Mouse (Mus musculus) hindbrain, embryonic 11.5 days (tissue): ENCODE results near the gene Emilin1. TPM values are rescaled to one million over a fixed set of nuclear protein-coding genes. Genes with fewer than 3 reads are reported as not detected.

ENCODE experiments used
- ATAC-seq: fragments of 200-750 bp; cut with Nextera tagmentation; 2 replicates; pipeline ENCODE4 v1.8.0; 2017; ENCODE audit warnings: mild to moderate bottlenecking, moderate TSS enrichment, moderate library complexity; ENCODE audit not compliant: low FRiP score
- DNase-seq: peaks from one replicate; pipeline ENCODE4 v3.0.0-alpha.2; 2015; ENCODE audit warnings: low spot score
- H3K27ac ChIP-seq: fragments of 300-500 bp; sonication (generic); 2 replicates; pipeline ENCODE4 v1.5.1; 2014; ENCODE audit warnings: mild to moderate bottlenecking, low read depth, low read length
- H3K27me3 ChIP-seq: fragments of 300-500 bp; sonication (generic); 2 replicates; pipeline ENCODE4 v1.6.1; 2014; ENCODE audit warnings: mild to moderate bottlenecking, low read length, moderate library complexity, mixed read lengths; ENCODE audit not compliant: control insufficient read depth, insufficient read depth
- H3K36me3 ChIP-seq: fragments of 300-500 bp; sonication (generic); 2 replicates; pipeline ENCODE4 v1.6.1; 2014; ENCODE audit warnings: mild to moderate bottlenecking, low read length, moderate library complexity, mixed read lengths; ENCODE audit not compliant: control insufficient read depth, insufficient read depth
- H3K4me1 ChIP-seq: fragments of 300-500 bp; sonication (generic); replicated peaks from 2 replicates; pipeline ENCODE4 v1.6.1; 2014; ENCODE audit warnings: low read length, mixed read lengths; ENCODE audit not compliant: control insufficient read depth, insufficient read depth
- H3K4me2 ChIP-seq: fragments of 300-500 bp; sonication (generic); replicated peaks from 2 replicates; pipeline ENCODE4 v1.6.1; 2014; ENCODE audit warnings: mild to moderate bottlenecking, low read depth, low read length
- H3K4me3 ChIP-seq: fragments of 300-500 bp; sonication (generic); 2 replicates; pipeline ENCODE4 v1.5.1; 2014; ENCODE audit warnings: low read depth, low read length
- H3K9ac ChIP-seq: fragments of 300-500 bp; sonication (generic); 2 replicates; pipeline ENCODE4 v1.6.1; 2014; ENCODE audit warnings: low read depth, low read length
- H3K9me3 ChIP-seq: fragments of 300-500 bp; sonication (generic); 2 replicates; pipeline ENCODE4 v1.6.1; 2016; ENCODE audit warnings: low read length; ENCODE audit not compliant: control insufficient read depth
- WGBS: fragments of 180-500 bp; shearing (Covaris S2); extraction: QIAGEN DNeasy Blood & Tissue Kit; methylation state at CpG from one replicate; pipeline ENCODE4 v1.1.7; 2014; 5-methylcytosine and 5-hydroxymethylcytosine counted together
- polyA plus RNA-seq: library from polyadenylated mRNA; unstranded; fragments of >200 nt; fragmentation: Nextera tagmentation; extraction: Ambion mirVana; gene quantifications from 2 replicates; pipeline ENCODE4 v1.2.1, GENCODE M21; 2014

The Emilin1 gene
- polyA plus RNA-seq = 46.0 and 48.5 TPM in 2 replicates

GRCm38 (mm10) chr5:30913060-30913841 is at the start of gene Emilin1:
Emilin1 (plus strand) TSS chr5:30913402.
- Histone ChIP-seq H3K4me3 (peak within 1 kb of the TSS; percentile 28), H3K4me2 (peak within 1 kb of the TSS; percentile 24), H3K36me3 (no peaks in the 10 kb centered on the region), H3K27ac (peak within 1 kb of the TSS; percentile 84), H3K4me1 (peaks cover 2% of the 10 kb centered on the region; the same call in 1 of the 2 replicates), H3K9me3 (no peaks in the 10 kb centered on the region), H3K27me3 (no peaks in the 10 kb centered on the region), H3K9ac (peak within 1 kb of the TSS; percentile 49; the same call in 1 of the 2 replicates)
- DNase-seq (peak; percentile 73), ATAC-seq (peak; percentile 31; the same call in 1 of the 2 replicates)
- 25% methylated on average over 13 of the region's 13 CpGs for WGBS

GRCm38 (mm10) chr5:30863852-30864251 is 49.4 kb upstream of the Emilin1 start:
- Histone ChIP-seq H3K27ac (no peak overlapping the region), H3K4me1 (no peaks in the 10 kb centered on the region), H3K9ac (no peak overlapping the region), H3K27me3 (no peaks in the 10 kb centered on the region), H3K36me3 (no peaks in the 10 kb centered on the region), H3K9me3 (no peaks in the 10 kb centered on the region), H3K4me3 (no peak overlapping the region), H3K4me2 (no peak overlapping the region)
- DNase-seq (no peak), ATAC-seq (no peak)
- WGBS = 41% methylated on average over 4 of the region's 4 CpGs

- WGBS = 59% methylated on average over 15 of the region's 15 CpGs
- Histone ChIP-seq H3K4me1 (no peaks in the 10 kb centered on the region), H3K9me3 (no peaks in the 10 kb centered on the region), H3K4me3 (no peak overlapping the region), H3K36me3 (no peaks in the 10 kb centered on the region), H3K4me2 (no peak overlapping the region), H3K9ac (no peak overlapping the region), H3K27me3 (no peaks in the 10 kb centered on the region), H3K27ac (no peak overlapping the region)
- DNase-seq = no peak
- no peak for ATAC-seq
Observed at GRCm38 (mm10) chr5:30864322-30864721, 48.9 kb upstream of the Emilin1 start.

GRCm38 (mm10) chr5:30866871-30867270 is 46.3 kb upstream of the Emilin1 start:
- no peaks in the 10 kb centered on the region for H3K9me3 ChIP-seq
- no peak overlapping the region for H3K9ac ChIP-seq
- H3K36me3 ChIP-seq = no peaks in the 10 kb centered on the region
- H3K27me3 ChIP-seq = no peaks in the 10 kb centered on the region
- H3K4me1 ChIP-seq = peaks cover 2% of the 10 kb centered on the region; the same call in 1 of the 2 replicates
- H3K4me3 ChIP-seq = no peak overlapping the region
- no peak overlapping the region for H3K27ac ChIP-seq
- DNase-seq (no peak), ATAC-seq (no peak)
- no peak overlapping the region for H3K4me2 ChIP-seq
- 85% methylated on average over 3 of the region's 3 CpGs for WGBS

GRCm38 (mm10) chr5:30867712-30868111 is 45.5 kb upstream of the Emilin1 start, which contains the start of gene Tmem214:
Tmem214 (plus strand) TSS chr5:30868012.
- Histone ChIP-seq H3K9ac (no peak within 1 kb of the TSS), H3K4me1 (peaks cover 2% of the 10 kb centered on the region; the same call in 1 of the 2 replicates), H3K9me3 (no peaks in the 10 kb centered on the region), H3K4me2 (no peak within 1 kb of the TSS), H3K27ac (no peak within 1 kb of the TSS), H3K4me3 (no peak within 1 kb of the TSS), H3K36me3 (no peaks in the 10 kb centered on the region), H3K27me3 (no peaks in the 10 kb centered on the region)
- ATAC-seq = no peak
- no peak for DNase-seq
- WGBS = 92% methylated on average over 3 of the region's 3 CpGs

GRCm38 (mm10) chr5:30868981-30869380 is 44.2 kb upstream of the Emilin1 start:
- H3K27ac ChIP-seq = no peak overlapping the region
- ATAC-seq (peak; percentile 44), DNase-seq (no peak)
- H3K4me2 ChIP-seq = peak overlapping the region; percentile 70
- H3K9ac ChIP-seq = peak overlapping the region; percentile 65
- H3K4me1 ChIP-seq = peaks cover 2% of the 10 kb centered on the region; the same call in 1 of the 2 replicates
- 22% methylated on average over 9 of the region's 9 CpGs for WGBS
- peak overlapping the region; percentile 90 for H3K4me3 ChIP-seq
- H3K9me3 ChIP-seq = no peaks in the 10 kb centered on the region
- no peaks in the 10 kb centered on the region for H3K27me3 ChIP-seq
- 0 out of 2 replicates have a peak, but pooled peaks cover 5% of the 10 kb centered on the region for H3K36me3 ChIP-seq

- H3K4me2 ChIP-seq = peak overlapping the region; percentile 70
- no peaks in the 10 kb centered on the region for H3K9me3 ChIP-seq
- H3K9ac ChIP-seq = peak overlapping the region; percentile 65
- peak overlapping the region; percentile 90 for H3K4me3 ChIP-seq
- no peaks in the 10 kb centered on the region for H3K27me3 ChIP-seq
- 0 out of 2 replicates have a peak overlapping the region, but pooled peaks have one; percentile 34 for H3K27ac ChIP-seq
- WGBS = under 1% methylated on average over 63 of the region's 63 CpGs
- peaks cover 2% of the 10 kb centered on the region; the same call in 1 of the 2 replicates for H3K4me1 ChIP-seq
- ATAC-seq = peak; percentile 92
- 0 out of 2 replicates have a peak, but pooled peaks cover 9% of the 10 kb centered on the region for H3K36me3 ChIP-seq
- DNase-seq = peak; percentile 92
Observed at GRCm38 (mm10) chr5:30869405-30870130, 43.6 kb upstream of the Emilin1 start.

GRCm38 (mm10) chr5:30870131-30870406 is 43.1 kb upstream of the Emilin1 start:
- ATAC-seq (no peak), DNase-seq (no peak)
- Histone ChIP-seq H3K4me3 (peak overlapping the region; percentile 90), H3K27ac (no peak overlapping the region), H3K27me3 (no peaks in the 10 kb centered on the region), H3K9me3 (no peaks in the 10 kb centered on the region), H3K9ac (peak overlapping the region; percentile 65), H3K4me1 (peaks cover 2% of the 10 kb centered on the region; the same call in 1 of the 2 replicates), H3K36me3 (0 out of 2 replicates have a peak, but pooled peaks cover 13% of the 10 kb centered on the region), H3K4me2 (peak overlapping the region; percentile 70)
- WGBS = 27% methylated on average over 2 of the region's 2 CpGs
